Mouse (Mus musculus) embryonic fibroblast, embryonic 13.5 days (primary cell): ENCODE data around the gene Eprs.

ENCODE experiments used
- CTCF ChIP-seq: IDR thresholded peaks from 2 replicates; pipeline ENCODE4 v1.5.1; 2011; ENCODE audit warnings: mild to moderate bottlenecking, control low read depth, low read length, moderate library complexity, borderline replicate concordance; ENCODE audit not compliant: insufficient read depth
- POLR2A ChIP-seq: IDR thresholded peaks from 2 replicates; pipeline ENCODE4 v1.6.1; 2011; ENCODE audit warnings: low read depth, mild to moderate bottlenecking, control low read depth, low read length, moderate library complexity

GRCm38 (mm10) chr1:185353351-185353750 lies 9.5 kb upstream of the Eprs start:
- TF ChIP-seq POLR2A (no peak), CTCF (no peak)
